Mouse (Mus musculus) 3134 (cell line): ENCODE measurements around the gene Zfp422.
A peak's percentile ranks its signal among the peaks of the same experiment; 100 is the strongest.
"Not testable (repeated sequence)": the region's sequence is repeated elsewhere in the genome, so short reads cannot be mapped to it uniquely, and the experiment has no call there.

ENCODE experiments used
- DNase-seq: peaks from one replicate; pipeline ENCODE4 v3.0.0-alpha.2; 2011; ENCODE audit warnings: low spot score; ENCODE audit not compliant: insufficient read length; ENCODE audit errors: extremely low read depth

Zfp422 gene

GRCm38 (mm10) chr6:116650406-116650805 lies 21.6 kb upstream of the Zfp422 start, which contains the start of gene Depp1:
TSS of gene Depp1 (plus strand) at chr6:116650609.
- peak; percentile 62 for DNase-seq

GRCm38 (mm10) chr6:116649811-116650210 lies 21.0 kb upstream of the Zfp422 start:
- no peak for DNase-seq

DNA sequence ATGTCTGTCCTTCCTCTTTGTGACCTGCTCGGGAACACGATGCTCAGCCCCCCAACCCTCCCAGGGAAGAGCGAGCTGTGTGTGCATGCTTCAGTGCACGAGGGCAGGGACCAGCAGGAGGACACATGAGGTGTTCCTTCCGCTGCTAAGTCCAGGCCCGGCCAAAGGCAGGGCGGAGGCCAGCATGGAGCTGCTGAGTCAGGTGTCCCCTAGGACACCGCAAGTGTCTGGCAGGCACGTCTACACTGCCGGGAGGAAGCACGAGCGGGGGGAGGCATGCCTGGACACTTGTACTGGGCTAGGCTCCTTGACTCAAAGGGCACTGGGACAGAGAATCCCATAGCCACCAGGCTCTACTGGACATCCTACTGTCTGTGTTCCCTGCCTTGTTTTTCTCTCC lies 19.0 kb upstream of the Zfp422 start:
- peak; percentile 57 for DNase-seq

DNA sequence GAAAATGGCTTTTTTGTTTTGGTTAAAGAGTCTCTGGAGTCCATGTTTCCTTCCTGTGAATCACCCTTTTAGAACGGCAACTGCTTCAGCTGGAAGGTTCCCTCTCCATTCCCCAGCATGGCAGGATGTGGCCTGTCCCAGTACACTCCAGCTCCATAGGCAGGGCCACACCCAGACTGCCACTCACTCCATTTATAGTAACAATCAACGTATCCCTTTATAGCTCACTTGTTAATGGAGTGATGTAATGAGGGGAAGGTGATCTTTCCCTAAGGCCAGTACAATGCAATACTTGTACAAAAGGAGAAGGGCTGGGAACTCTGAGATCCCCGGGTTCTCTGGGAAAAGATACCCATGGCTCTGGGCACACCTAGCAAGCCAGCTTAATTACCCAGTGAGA lies 15.5 kb upstream of the Zfp422 start:
- DNase-seq: no peak

DNA sequence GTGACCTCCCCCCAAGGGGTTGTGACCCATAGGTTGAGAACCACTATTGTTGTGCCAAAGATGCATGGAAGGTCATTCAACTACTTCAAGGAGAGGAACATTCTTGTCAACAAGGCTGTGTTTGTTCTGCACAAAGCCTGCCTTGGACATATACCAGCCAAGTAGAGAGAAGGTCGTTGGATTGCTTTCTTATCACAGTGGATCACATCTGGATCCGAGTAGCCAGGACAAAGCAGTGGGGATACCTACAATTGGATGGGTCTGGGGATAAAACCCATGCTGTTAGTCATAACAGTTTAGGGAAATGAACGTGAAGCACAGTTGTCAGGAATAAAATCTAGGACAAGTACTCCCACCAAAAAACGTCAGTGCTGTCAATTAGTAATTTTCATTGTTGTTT lies 15.1 kb upstream of the Zfp422 start:
- no peak for DNase-seq

GRCm38 (mm10) chr6:116642942-116643341 lies 14.1 kb upstream of the Zfp422 start:
- no peak for DNase-seq

DNA sequence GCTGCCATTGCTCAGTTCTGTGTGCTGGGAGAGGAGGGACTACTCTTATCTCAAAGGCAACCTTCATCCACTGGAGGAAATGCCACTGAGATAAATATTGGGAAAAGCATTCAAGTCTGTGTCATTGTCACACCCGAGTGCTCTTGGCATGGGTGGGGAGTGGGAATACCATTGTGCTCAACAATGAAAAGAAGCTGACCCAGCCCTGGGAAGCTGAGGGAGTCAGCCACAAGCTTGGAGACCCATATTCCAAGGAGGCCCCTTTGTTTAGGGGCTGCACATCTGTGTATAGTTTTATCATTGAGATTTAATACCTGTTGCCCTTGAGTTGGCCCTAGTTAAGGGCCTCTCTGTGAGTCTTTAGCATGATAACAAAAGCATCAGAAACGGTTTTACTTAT lies 10.9 kb upstream of the Zfp422 start:
- no peak for DNase-seq

GRCm38 (mm10) chr6:116638871-116639270 lies 10.1 kb upstream of the Zfp422 start:
- DNase-seq: no peak

GRCm38 (mm10) chr6:116637496-116637895 lies 8.7 kb upstream of the Zfp422 start:
- no peak for DNase-seq

GRCm38 (mm10) chr6:116636581-116637235 lies 7.9 kb upstream of the Zfp422 start:
- no peak for DNase-seq

- DNase-seq: no peak
Measured at GRCm38 (mm10) chr6:116635251-116636180, 6.7 kb upstream of the Zfp422 start.

- DNase-seq: no peak
Measured at GRCm38 (mm10) chr6:116633741-116634695, 5.2 kb upstream of the Zfp422 start.

DNA sequence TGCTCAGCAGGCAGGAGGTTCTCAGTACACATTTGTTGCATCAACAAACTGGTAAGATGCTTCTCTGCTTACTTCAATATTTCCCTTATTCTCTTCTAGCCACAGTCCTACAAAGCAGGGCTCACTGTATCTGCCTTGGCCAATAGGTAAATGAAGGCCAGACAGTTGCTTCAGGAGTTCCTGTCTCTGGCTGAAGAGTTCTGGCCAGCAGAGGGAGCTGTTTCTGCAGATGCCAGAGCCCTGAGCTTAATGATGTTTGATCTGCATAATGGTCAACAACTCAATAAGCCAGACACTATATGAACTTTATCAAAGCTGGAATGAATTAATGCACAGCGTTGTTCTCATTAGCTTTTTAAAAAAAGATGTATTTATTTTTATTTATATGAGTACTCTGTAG lies 3.3 kb upstream of the Zfp422 start:
- no peak for DNase-seq

DNA sequence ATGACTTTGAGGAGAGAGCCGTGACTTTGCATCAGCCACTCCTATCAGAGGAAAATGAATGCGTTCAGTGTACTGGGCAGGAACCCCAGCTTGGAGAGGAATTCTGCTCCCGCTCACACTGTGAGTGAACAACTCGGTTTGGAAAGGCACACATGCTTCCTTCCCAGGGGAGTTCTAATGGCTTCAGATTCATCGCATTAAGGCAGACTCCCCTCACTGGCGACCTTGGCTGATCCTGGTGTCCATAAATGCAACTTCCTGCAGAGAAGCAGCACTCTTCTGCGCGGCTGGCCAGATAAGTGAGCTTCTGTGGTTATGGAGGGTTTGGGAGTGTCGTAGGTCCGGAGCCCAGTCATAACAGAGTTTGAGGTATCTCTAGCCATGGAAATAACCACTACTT lies 967 bp upstream of the Zfp422 start:
- DNase-seq: no peak

- no peak for DNase-seq
Measured at GRCm38 (mm10) chr6:116628095-116628494, 704 bp downstream of the Zfp422 start.

DNA sequence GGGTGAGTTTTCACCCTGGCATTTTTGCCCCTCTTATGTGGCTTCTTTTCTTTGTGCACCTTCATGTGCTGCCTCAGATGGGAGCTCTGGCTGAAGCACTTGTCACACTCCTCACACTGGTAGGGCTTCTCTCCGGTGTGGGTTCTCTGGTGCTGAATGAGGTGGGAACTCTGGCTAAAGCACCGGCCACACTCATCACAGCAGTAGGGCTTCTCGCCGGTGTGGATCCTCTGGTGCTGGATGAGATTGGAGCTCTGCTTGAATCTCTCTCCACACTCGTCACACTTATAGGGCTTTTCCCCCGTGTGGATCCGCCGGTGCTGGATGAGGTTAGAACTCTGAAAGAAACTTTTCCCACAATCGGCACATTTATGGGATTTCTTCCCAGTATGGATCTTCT lies 2.4 kb downstream of the Zfp422 start:
- not testable (repeated sequence) for DNase-seq

GRCm38 (mm10) chr6:116621318-116622023 lies 7.3 kb downstream of the Zfp422 start:
- no peak for DNase-seq

DNA sequence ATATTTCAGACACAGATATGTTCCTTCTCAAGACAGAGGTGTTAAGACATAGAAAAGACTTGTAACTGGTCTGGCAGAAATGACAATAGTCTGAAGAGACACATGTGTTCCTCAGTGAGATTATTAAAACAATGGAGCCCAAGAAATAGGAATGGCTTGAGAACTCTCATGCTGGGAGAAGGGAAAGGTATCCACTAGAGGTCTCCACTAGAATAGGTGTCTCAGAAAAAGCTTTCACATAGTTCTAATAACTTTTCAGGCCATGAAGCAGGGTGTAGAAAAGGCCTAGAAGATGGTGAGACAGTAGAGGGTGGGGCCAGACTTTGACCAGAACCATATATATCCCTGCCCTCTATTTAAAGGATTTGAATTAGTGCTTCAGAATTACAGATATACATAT lies 10.7 kb downstream of the Zfp422 start:
- no peak for DNase-seq

- DNase-seq: no peak
Measured at GRCm38 (mm10) chr6:116615719-116616118, 13.1 kb downstream of the Zfp422 start.

- DNase-seq: no peak
Measured at GRCm38 (mm10) chr6:116607230-116607629, 21.6 kb downstream of the Zfp422 start.
